Mouse (Mus musculus) E14TG2a.4 (cell line): ENCODE data around the gene Phf14.

ENCODE experiments used
- H3K27me3 ChIP-seq: 2 replicates; pipeline ENCODE4 v1.6.1; 2014; ENCODE audit warnings: low read length, control low read depth; ENCODE audit not compliant: insufficient read depth
- H3K36me3 ChIP-seq: 2 replicates; pipeline ENCODE4 v1.6.1; 2014; ENCODE audit warnings: low read length, control low read depth; ENCODE audit not compliant: insufficient read depth
- H3K4me1 ChIP-seq: replicated peaks from 2 replicates; pipeline ENCODE4 v1.6.1; 2014; ENCODE audit warnings: low read depth, low read length, control low read depth
- H3K4me3 ChIP-seq: replicated peaks from 2 replicates; pipeline ENCODE4 v1.5.1; 2014; ENCODE audit warnings: mild to moderate bottlenecking, low read length
- H3K9me3 ChIP-seq: 2 replicates; pipeline ENCODE4 v1.6.1; 2014; ENCODE audit warnings: low read length, control low read depth
- CTCF ChIP-seq: conservative IDR thresholded peaks from 2 replicates; pipeline ENCODE4 v1.5.1; 2014; ENCODE audit warnings: low read length
- NANOG ChIP-seq: IDR thresholded peaks from 2 replicates; pipeline ENCODE4 v1.6.1; 2014; ENCODE audit warnings: borderline replicate concordance, low read length, mixed read lengths
- POU5F1 ChIP-seq: IDR thresholded peaks from 2 replicates; pipeline ENCODE4 v1.6.1; 2014; ENCODE audit warnings: low read length, borderline replicate concordance

Gene Phf14

DNA sequence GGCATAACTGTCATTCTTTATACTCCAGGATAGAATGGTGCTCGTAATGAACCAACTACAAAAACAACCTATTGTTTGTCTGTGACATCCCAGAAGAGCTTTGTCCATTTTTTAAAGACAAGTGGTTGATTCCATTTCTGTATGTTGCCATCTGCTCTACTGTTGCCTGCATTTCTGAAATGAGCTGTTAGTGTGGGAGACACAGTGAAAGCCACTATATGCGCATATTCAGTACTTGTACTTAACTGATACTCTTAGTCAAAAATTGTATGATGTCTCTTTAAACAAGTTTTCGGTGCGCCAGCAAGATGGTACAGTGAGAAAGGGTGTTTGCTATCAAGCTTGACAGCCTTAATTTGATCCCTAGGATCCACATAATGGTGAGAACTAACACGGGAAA is 177.1 kb downstream of the Phf14 start:
- Histone ChIP-seq H3K9me3 (no peaks in the 10 kb centered on the region), H3K4me1 (no peaks in the 10 kb centered on the region), H3K27me3 (no peaks in the 10 kb centered on the region), H3K4me3 (no peak overlapping the region), H3K36me3 (no peaks in the 10 kb centered on the region)
- TF ChIP-seq POU5F1 (peak; percentile 73), CTCF (no peak), NANOG (no peak)

DNA sequence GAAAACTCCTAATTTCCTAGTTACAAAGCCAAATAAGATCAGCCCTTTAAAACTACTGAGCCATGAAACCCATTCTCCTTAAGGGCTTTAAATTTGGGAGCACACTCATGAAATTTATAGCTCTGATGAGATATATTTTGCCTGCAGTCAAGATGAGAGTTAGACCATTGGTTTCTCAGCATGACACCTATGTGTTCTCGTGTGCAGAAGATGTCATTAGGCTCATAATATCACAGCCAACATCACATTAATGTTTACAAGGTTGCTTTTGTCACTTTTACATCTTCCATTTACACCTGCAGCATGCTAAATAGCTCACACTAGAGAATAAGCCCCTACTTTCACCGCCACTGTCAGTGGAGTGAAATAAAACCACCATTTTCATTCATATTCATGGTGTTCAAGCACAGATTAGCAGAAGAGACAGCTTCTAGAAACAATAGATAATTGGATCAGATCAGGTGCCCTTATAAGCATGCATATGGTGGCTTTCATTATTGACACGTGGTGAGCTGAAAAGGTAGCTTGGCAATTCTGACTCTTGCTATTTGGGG is 181.9 kb downstream of the Phf14 start:
- no peaks in the 10 kb centered on the region for H3K4me1 ChIP-seq
- no peak for TF ChIP-seq CTCF
- TF ChIP-seq NANOG = no peak
- no peak for TF ChIP-seq POU5F1
- H3K4me3 ChIP-seq = no peak overlapping the region
- peaks cover 19% of the 10 kb centered on the region for H3K9me3 ChIP-seq
- no peaks in the 10 kb centered on the region for H3K27me3 ChIP-seq
- H3K36me3 ChIP-seq = no peaks in the 10 kb centered on the region

DNA sequence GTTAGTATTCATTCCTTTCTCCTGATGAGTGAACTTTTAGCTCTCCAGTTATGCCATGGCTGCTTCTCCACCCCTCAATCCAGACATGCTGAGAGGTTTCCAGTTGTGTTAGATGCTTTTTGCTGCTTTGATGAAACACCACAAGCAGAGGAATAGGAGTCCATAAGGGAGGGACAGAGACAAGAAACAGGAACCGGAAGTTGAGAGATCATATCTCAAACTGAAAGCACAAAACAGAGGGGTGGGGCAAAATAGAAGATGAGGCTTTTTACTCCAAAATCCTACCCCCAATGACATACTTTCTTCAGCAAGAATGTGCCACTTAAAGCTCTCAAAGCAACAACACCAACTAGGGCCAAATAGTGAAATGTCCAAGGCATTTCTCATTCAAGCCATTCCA is 188.1 kb downstream of the Phf14 start:
- Histone ChIP-seq H3K9me3 (peaks cover 17% of the 10 kb centered on the region), H3K4me3 (no peak overlapping the region), H3K27me3 (no peaks in the 10 kb centered on the region), H3K4me1 (peaks cover 9% of the 10 kb centered on the region), H3K36me3 (no peaks in the 10 kb centered on the region)
- TF ChIP-seq CTCF = no peak
- TF ChIP-seq POU5F1 = no peak
- TF ChIP-seq NANOG = no peak

DNA sequence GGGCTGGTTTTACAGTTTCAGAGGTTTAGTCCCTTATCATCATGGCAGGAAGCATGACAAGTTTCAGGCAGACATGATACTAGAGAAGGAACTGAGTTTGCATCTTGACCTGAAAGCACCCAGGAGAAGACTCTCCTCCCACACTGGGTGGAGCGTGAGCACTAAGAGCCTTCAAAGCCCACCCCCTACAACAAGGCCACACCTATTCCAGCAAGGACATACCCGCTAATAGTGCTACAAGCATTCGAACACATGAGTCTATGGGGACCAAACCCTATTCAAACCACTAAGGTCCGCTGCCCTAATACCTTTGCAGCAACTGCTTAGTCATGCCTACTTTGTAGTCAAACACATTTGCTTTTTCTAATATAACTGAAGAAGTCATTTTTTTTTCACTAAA is 189.5 kb downstream of the Phf14 start:
- Histone ChIP-seq H3K4me1 (peaks cover 9% of the 10 kb centered on the region), H3K36me3 (no peaks in the 10 kb centered on the region), H3K4me3 (no peak overlapping the region), H3K27me3 (no peaks in the 10 kb centered on the region), H3K9me3 (peaks cover 3% of the 10 kb centered on the region)
- TF ChIP-seq NANOG (no peak), CTCF (no peak), POU5F1 (no peak)

DNA sequence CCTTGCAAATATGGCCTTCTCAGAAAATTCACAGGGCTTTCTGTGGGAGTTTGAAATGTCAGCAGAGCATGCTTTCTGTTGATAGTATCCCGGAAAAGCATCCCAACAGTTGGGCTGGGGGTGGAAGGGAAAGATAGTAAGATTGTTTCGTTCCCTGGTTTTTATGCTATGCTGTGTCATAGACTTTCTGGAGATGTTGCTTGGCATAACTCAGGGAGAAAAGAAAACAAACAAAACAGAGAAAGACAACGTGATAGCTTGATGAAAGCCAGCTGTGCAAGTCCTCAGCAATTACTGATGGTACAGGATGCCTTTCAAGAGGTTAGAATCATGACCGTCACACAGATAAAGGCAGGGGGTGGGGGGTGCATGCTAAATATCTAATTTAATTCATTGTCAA is 197.5 kb downstream of the Phf14 start:
- Histone ChIP-seq H3K4me1 (peaks cover 5% of the 10 kb centered on the region; the same call in 1 of the 2 replicates), H3K4me3 (no peak overlapping the region), H3K36me3 (no peaks in the 10 kb centered on the region), H3K27me3 (no peaks in the 10 kb centered on the region), H3K9me3 (peaks cover 17% of the 10 kb centered on the region)
- no peak for TF ChIP-seq CTCF
- TF ChIP-seq POU5F1 = no peak
- no peak for TF ChIP-seq NANOG

DNA sequence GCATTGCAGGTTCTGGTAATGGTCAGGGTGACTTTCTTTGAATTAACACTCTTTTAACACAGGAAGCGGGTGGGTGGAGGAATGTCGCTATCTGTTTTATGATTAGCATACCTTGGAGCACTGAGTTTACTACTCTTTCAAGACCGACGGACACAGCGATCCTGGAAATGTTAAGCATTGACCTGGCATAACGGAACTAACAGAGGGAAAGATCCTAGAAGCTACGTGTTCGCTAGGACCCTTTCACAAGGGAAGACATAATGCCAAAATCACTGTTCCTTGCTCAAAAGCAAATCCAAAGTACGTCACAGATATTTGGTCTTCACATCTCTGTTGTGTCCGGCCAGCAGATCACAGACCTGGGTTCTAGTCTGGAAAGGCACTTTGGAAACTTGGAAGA is 199.7 kb downstream of the Phf14 start:
- peaks cover 5% of the 10 kb centered on the region; the same call in 1 of the 2 replicates for H3K4me1 ChIP-seq
- H3K4me3 ChIP-seq = no peak overlapping the region
- H3K36me3 ChIP-seq = no peaks in the 10 kb centered on the region
- peaks cover 17% of the 10 kb centered on the region for H3K9me3 ChIP-seq
- TF ChIP-seq POU5F1 (no peak), CTCF (no peak), NANOG (no peak)
- no peaks in the 10 kb centered on the region for H3K27me3 ChIP-seq

DNA sequence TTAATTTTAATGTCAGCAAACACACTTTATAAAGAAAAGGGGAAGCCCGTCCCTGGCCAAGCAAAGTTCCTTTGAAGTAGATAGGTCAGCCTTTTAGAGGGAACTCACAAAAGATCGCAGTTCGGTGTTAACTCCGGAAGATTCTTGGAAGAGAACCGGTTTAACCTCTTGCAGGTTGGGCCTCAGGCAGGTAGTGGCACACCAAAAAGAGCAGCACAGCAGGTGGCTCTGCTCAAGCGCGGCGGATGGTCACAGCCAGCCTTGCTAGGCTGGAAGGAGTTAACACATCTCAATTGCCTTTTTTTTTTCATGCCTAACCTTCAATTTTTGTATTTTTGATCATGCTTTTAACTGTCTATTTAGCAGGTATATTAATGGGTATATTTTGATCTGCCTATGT is 200.2 kb downstream of the Phf14 start:
- Histone ChIP-seq H3K27me3 (no peaks in the 10 kb centered on the region), H3K4me3 (no peak overlapping the region), H3K4me1 (peaks cover 5% of the 10 kb centered on the region; the same call in 1 of the 2 replicates), H3K9me3 (peaks cover 17% of the 10 kb centered on the region), H3K36me3 (no peaks in the 10 kb centered on the region)
- TF ChIP-seq POU5F1 (no peak), CTCF (no peak)

DNA sequence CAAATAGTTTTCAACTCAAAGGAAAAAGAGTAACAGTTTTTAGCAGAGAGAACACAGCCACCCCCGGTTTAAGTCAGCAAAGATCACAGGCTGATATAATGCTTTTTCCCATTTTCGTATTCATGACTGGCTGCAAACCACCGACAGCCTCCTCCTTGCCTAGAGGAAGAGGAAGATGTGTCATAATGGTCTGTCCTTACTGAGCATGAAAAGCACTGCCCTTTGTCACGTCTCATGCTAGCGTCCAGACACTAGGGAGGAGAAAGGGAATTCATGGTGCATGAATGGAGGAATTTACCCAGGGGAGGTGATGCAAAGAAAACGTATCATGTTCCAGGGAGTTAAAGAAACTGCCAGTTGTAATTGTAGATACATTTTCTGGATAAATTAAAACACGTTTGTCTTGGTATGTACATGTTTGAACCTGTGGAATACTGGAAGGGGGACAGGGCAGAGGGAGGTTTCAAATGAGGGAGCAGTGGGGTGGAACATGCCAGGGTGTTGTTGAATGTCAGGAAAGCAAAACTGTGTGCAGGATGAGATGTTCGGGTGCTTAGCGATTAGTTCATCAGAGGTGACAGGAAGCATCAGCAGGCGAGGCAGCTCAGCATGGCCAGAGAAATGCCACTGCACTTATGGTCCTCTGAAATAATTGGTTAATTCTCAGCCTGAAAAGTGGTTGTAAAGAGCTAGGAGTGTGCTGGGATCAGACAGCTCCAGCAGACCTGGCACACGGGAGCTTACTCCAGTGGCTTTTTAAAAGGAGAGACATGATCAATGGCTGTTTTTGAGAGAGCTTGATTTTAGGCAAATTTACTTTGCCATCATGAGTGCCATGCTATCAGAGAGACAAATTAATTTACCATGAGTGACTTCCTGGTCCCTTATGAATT is 209.6 kb downstream of the Phf14 start:
- H3K4me3 ChIP-seq = no peak overlapping the region

More for the DNA sequence above, 209.6 kb downstream of the Phf14 start:
- no peaks in the 10 kb centered on the region for H3K9me3 ChIP-seq
- H3K4me1 ChIP-seq = no peaks in the 10 kb centered on the region
- no peaks in the 10 kb centered on the region for H3K27me3 ChIP-seq
- no peaks in the 10 kb centered on the region for H3K36me3 ChIP-seq
- TF ChIP-seq POU5F1 (no peak), CTCF (no peak), NANOG (no peak)
